Mouse (Mus musculus) bone marrow macrophage, adult 2 months (primary cell): ENCODE results near the gene Rnf19b. TPM values are rescaled to one million over a fixed set of nuclear protein-coding genes. Genes with fewer than 3 reads are reported as not detected.

Source experiments
- H3K27ac ChIP-seq: 2 replicates; pipeline ENCODE4 v1.5.1; 2012; ENCODE audit warnings: low read depth, low read length; ENCODE audit not compliant: insufficient read depth
- H3K4me1 ChIP-seq: 2 replicates; pipeline ENCODE4 v1.6.1; 2012; ENCODE audit warnings: low read length; ENCODE audit not compliant: control insufficient read depth, insufficient read depth
- H3K4me3 ChIP-seq: 2 replicates; pipeline ENCODE4 v1.5.1; 2012; ENCODE audit warnings: mild to moderate bottlenecking, low read length, moderate library complexity; ENCODE audit not compliant: insufficient read depth
- CTCF ChIP-seq: IDR thresholded peaks from 2 replicates; pipeline ENCODE4 v1.5.1; 2012; ENCODE audit warnings: low read depth, mild to moderate bottlenecking, low read length, moderate library complexity
- POLR2A ChIP-seq: IDR thresholded peaks from 2 replicates; pipeline ENCODE4 v1.6.1; 2012; ENCODE audit warnings: mild to moderate bottlenecking, low read depth, low read length, borderline replicate concordance
- polyA plus RNA-seq: library from polyadenylated mRNA; stranded (reverse); fragments of >200 nt; gene quantifications from 2 replicates; pipeline ENCODE4 v1.2.4, GENCODE M21; 2012; ENCODE audit not compliant: missing spikeins, insufficient read depth, insufficient read length

Gene Rnf19b
- polyA plus RNA-seq, 1 experiment = 94.9 TPM

DNA sequence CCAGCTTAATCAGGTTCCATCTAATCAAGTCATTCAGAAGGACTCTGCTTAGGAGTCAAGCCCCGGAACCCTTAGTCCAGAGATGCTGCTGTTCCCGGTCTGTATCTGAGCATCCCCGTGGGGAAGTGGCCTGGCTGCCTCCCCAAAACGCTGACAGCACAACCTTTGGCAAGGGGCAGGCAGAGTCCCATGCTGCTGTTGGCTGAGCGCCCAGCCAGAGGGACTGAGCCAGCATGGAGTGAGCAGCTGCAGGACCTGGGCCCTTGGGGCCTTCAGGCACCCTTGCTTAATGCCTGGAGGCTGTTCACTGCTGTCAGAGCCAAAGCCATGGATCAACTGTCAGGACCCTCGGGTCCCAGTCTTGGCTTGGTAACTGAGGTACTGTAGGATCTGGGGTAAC, 37.6 kb upstream of the Rnf19b start:
- Histone ChIP-seq H3K4me3 (no peak overlapping the region), H3K27ac (peak overlapping the region; percentile 36), H3K4me1 (peaks cover 46% of the 10 kb centered on the region)
- TF ChIP-seq POLR2A (no peak), CTCF (no peak)

- H3K27ac ChIP-seq = peak overlapping the region; percentile 5; the same call in 1 of the 2 replicates
- TF ChIP-seq POLR2A = no peak
- TF ChIP-seq CTCF = no peak
- no peak overlapping the region for H3K4me3 ChIP-seq
- peaks cover 48% of the 10 kb centered on the region for H3K4me1 ChIP-seq
Measured at GRCm38 (mm10) chr4:129021426-129021825, 36.6 kb upstream of the Rnf19b start.

DNA sequence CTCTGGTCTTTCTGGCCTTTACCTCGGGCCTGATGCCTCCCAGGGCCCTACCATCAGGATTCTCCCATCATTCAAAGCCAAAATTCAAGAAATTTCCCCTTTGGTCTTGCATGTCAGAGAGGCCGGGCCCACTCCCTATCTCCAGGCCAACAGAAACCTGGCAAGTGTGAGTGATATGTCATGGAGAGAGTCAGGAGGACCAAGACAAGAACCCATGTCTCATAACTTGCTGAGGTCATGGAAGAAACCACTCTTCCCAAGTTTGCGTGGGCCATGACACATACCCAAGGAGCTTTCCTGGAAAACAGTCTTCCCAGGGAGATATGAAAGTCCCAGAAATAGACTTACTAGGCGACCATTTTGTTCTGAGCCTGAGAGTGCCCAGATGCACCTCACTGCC, 36.2 kb upstream of the Rnf19b start:
- no peak overlapping the region for H3K27ac ChIP-seq
- TF ChIP-seq CTCF = no peak
- no peak for TF ChIP-seq POLR2A
- H3K4me1 ChIP-seq = peaks cover 48% of the 10 kb centered on the region
- H3K4me3 ChIP-seq = no peak overlapping the region

- Histone ChIP-seq H3K4me1 (peaks cover 45% of the 10 kb centered on the region), H3K4me3 (no peak overlapping the region), H3K27ac (no peak overlapping the region)
- no peak for TF ChIP-seq CTCF
- no peak for TF ChIP-seq POLR2A
Measured at GRCm38 (mm10) chr4:129023884-129024283, 34.2 kb upstream of the Rnf19b start.

GRCm38 (mm10) chr4:129024775-129025174, 33.3 kb upstream of the Rnf19b start:
- TF ChIP-seq POLR2A (no peak), CTCF (no peak)
- Histone ChIP-seq H3K4me3 (no peak overlapping the region), H3K27ac (peak overlapping the region; percentile 51), H3K4me1 (peaks cover 36% of the 10 kb centered on the region)

- no peak for TF ChIP-seq CTCF
- TF ChIP-seq POLR2A = no peak
- no peak overlapping the region for H3K27ac ChIP-seq
- H3K4me1 ChIP-seq = peaks cover 29% of the 10 kb centered on the region
- H3K4me3 ChIP-seq = no peak overlapping the region
Measured at GRCm38 (mm10) chr4:129025707-129026106, 32.4 kb upstream of the Rnf19b start.

DNA sequence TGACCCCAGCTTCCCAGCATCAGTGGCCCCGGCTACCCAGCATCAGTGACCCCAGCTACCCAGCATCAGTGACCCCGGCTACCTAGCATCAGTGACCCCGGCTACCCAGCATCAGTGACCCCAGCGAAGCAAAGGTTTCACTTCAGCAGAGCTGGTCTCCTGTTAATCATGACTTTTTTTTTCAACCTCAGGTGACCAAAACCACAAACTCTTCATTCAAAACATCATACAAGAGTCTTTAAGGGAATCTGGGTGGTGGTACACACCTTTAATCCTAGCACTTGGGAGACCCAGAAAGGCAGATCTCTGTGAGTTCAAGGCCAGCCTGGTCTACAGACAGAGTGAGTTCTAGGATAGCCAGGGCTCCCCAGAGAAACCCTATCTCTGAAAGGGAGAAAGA, 27.3 kb upstream of the Rnf19b start:
- H3K4me1 ChIP-seq = peaks cover 38% of the 10 kb centered on the region
- no peak overlapping the region for H3K4me3 ChIP-seq
- TF ChIP-seq CTCF (no peak), POLR2A (no peak)
- H3K27ac ChIP-seq = no peak overlapping the region

- TF ChIP-seq POLR2A (no peak), CTCF (no peak)
Measured at GRCm38 (mm10) chr4:129031408-129031965, 26.6 kb upstream of the Rnf19b start.

DNA sequence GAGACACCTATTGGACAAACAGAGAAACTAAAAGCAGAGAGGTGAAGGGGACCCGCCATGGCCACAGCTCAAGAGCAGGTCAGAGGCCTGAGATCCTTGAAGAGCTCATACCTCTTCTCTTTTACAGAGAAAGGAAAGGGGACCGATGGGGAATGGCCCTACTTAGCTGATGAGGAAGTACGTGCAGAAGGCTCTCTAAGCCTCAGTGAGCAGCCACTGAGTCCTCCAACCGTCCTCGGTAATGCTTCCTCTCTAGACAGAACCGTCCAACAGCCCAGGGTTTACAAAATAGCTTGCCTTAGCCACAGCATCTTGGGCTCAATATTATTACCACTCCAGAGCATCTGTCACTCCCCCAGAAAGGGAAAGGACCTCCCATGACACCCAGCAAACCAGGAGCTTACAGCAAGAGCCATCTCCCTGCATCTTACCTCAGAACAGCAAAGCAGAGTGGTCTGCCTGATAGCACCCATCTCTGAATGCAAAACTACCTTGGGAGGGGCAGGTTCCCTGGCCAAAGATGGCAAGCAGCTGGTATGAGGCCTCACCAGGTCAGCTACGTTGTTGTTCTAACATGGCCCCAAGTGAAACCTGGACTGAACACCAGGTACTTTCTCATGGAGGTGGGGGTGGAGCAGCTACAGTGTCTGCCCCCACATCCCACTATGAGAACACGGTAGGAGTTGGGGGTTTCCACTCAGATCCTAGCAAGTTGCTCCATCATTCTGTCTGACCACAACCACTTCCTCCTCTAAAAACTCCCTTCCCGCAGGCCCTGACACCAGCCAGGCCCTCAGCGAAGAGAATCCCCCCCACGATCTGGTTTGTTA, 25.7 kb upstream of the Rnf19b start:
- TF ChIP-seq CTCF = no peak
- no peak for TF ChIP-seq POLR2A
- Histone ChIP-seq H3K27ac (peak overlapping the region; percentile 97), H3K4me3 (peak overlapping the region; percentile 42), H3K4me1 (peaks cover 50% of the 10 kb centered on the region)

More at GRCm38 (mm10) chr4:129031408-129031965, 26.6 kb upstream of the Rnf19b start:
- Histone ChIP-seq H3K4me3 (no peak overlapping the region), H3K4me1 (peaks cover 44% of the 10 kb centered on the region), H3K27ac (peak overlapping the region; percentile 97)
